10 mouse cellular contexts compared by ENCODE assay signal in the genomic region with DNA sequence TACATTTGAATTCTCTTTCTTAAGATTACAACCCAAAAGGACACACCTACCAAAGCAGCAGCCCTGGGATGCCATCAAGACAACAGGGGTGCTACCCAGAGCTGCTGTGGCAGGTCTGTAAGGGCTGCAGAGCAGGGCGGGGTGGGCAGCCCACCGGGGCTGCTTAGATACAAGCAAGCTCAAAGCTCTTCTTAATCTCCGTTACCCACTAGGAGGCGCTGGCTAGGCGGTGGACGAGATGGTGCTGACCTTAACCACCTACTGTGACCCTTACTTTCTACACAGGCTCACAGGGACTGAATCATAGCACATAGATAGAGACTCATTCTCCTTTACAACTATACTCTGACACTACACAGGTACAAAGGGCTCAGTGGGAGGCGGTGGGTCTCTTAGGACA.
DNase-seq lines count a peak whose midpoint lies in the region; ATAC-seq and TF ChIP-seq lines count a peak whose summit lies in the region.
"Had no signal": no experiment of that assay in that cellular context is flagged by ENCODE, and none has a peak within 500 bp of the region (broad histone marks: within the 10 kb centered on the region; RNA-seq: fewer than 3 reads in every experiment).

No protein-coding gene starts in this region.

- H3K27ac ChIP-seq in intestine, postnatal 0 days (ENCODE audit: low read depth, low read length): no peak overlapping the region
- H3K27ac ChIP-seq in intestine, embryonic 16.5 days (ENCODE audit: low read length): no peak overlapping the region
- H3K27ac ChIP-seq in liver, adult 2 months (replicated peaks; ENCODE audit: insufficient read depth, low read depth, low read length): no peak overlapping the region
- H3K27ac ChIP-seq: embryonic facial prominence, embryonic 13.5 days; limb, embryonic 12.5 days had no signal

- H3K9ac ChIP-seq in intestine, postnatal 0 days (ENCODE audit: low read depth, low read length): no peak overlapping the region
- no peak overlapping the region for H3K9ac ChIP-seq in intestine, embryonic 16.5 days (ENCODE audit: low read depth, low read length)
- H3K9ac ChIP-seq in liver, adult 2 months (ENCODE audit: low read depth, low read length): no peak overlapping the region
- H3K9ac ChIP-seq: embryonic facial prominence, embryonic 13.5 days; limb, embryonic 12.5 days had no signal

- no peak for ATAC-seq in intestine, postnatal 0 days
- no peak for ATAC-seq in intestine, embryonic 16.5 days

- DNase-seq in B cell, adult 2 months: peak; percentile 52 to 54
- peak; percentile 22 for DNase-seq in T-cell, adult 2 months (ENCODE audit: low spot score)
- peak; percentile 62 for DNase-seq in embryo, embryonic 11 days
- DNase-seq in liver, adult 2 months (ENCODE audit: extremely low read depth, low read depth, low spot score): peak; percentile 31
- DNase-seq in retina, postnatal 1 day: peak; percentile 71
- no peak for DNase-seq in adipocyte (ENCODE audit: low spot score)

- 32% methylated on average over 7 of the region's 7 CpGs for WGBS in intestine, postnatal 0 days
- 30% methylated on average over 7 of the region's 7 CpGs for WGBS in intestine, embryonic 16.5 days
- WGBS in liver, adult 2 months: 43% methylated on average over 7 of the region's 7 CpGs

- H3K4me2 ChIP-seq in intestine, postnatal 0 days (replicated peaks; ENCODE audit: low read depth): no peak overlapping the region
- H3K4me2 ChIP-seq in intestine, embryonic 16.5 days (ENCODE audit: low read depth, low read length): no peak overlapping the region
- H3K4me2 ChIP-seq: embryonic facial prominence, embryonic 13.5 days; limb, embryonic 12.5 days had no signal

- H3K4me3 ChIP-seq in intestine, postnatal 0 days (ENCODE audit: low read depth, low read length): no peak overlapping the region
- no peak overlapping the region for H3K4me3 ChIP-seq in intestine, embryonic 16.5 days (ENCODE audit: low read length)
- H3K4me3 ChIP-seq in liver, adult 2 months (ENCODE audit: insufficient read depth, low read depth, low read length): no peak overlapping the region
- H3K4me3 ChIP-seq: embryonic facial prominence, embryonic 13.5 days; limb, embryonic 12.5 days had no signal

- TF ChIP-seq POLR2A in liver, adult 2 months (IDR thresholded peaks at IDR 0.05; ENCODE audit: extremely low read depth, insufficient read depth, low read length): no peak

- no peaks in the 10 kb centered on the region for H3K9me3 ChIP-seq in intestine, postnatal 0 days (ENCODE audit: control insufficient read depth)
- H3K9me3 ChIP-seq in intestine, embryonic 16.5 days (ENCODE audit: control insufficient read depth, low read length): no peaks in the 10 kb centered on the region
- H3K9me3 ChIP-seq: embryonic facial prominence, embryonic 13.5 days; limb, embryonic 12.5 days had no signal

- no peaks in the 10 kb centered on the region for H3K4me1 ChIP-seq in intestine, postnatal 0 days (replicated peaks; ENCODE audit: control insufficient read depth, insufficient read depth, low read length)
- H3K4me1 ChIP-seq in intestine, embryonic 16.5 days (ENCODE audit: control insufficient read depth, insufficient read depth, low read length): no peaks in the 10 kb centered on the region
- H3K4me1 ChIP-seq in liver, adult 2 months (ENCODE audit: control insufficient read depth, insufficient read depth, low read length): no peaks in the 10 kb centered on the region
- H3K4me1 ChIP-seq: limb, embryonic 12.5 days had no signal

- H3K79me2 ChIP-seq in liver, adult 2 months (ENCODE audit: control insufficient read depth, insufficient read depth, low read length): no peaks in the 10 kb centered on the region

- TF ChIP-seq CTCF in intestine, postnatal 0 days (IDR thresholded peaks at IDR 0.05; ENCODE audit: low read depth): peak; percentile 75
- TF ChIP-seq CTCF in liver, adult 2 months (IDR thresholded peaks at IDR 0.05; ENCODE audit: low read depth, low read length): peak; percentile 77

- no peaks in the 10 kb centered on the region for H3K36me3 ChIP-seq in intestine, postnatal 0 days (ENCODE audit: control insufficient read depth, insufficient read depth)
- H3K36me3 ChIP-seq in intestine, embryonic 16.5 days (ENCODE audit: control insufficient read depth, insufficient read depth, low read length): no peaks in the 10 kb centered on the region
- H3K36me3 ChIP-seq in liver, adult 2 months (ENCODE audit: control insufficient read depth, insufficient read depth, low read length): no peaks in the 10 kb centered on the region

- H3K27me3 ChIP-seq in intestine, postnatal 0 days (replicated peaks; ENCODE audit: control insufficient read depth, insufficient read depth, low read length): no peaks in the 10 kb centered on the region
- no peaks in the 10 kb centered on the region for H3K27me3 ChIP-seq in intestine, embryonic 16.5 days (replicated peaks; ENCODE audit: control insufficient read depth, insufficient read depth, low read length)
- H3K27me3 ChIP-seq in liver, adult 2 months (ENCODE audit: control insufficient read depth, insufficient read depth, low read length): no peaks in the 10 kb centered on the region
- H3K27me3 ChIP-seq: embryonic facial prominence, embryonic 13.5 days; limb, embryonic 12.5 days had no signal
